Mouse (Mus musculus) neural tube, embryonic 15.5 days (tissue): ENCODE data around the gene Myo18b. TPM values are rescaled to one million over a fixed set of nuclear protein-coding genes. Genes with fewer than 3 reads are reported as not detected.
A peak's percentile ranks its signal among the peaks of the same experiment; 100 is the strongest.

ENCODE experiments used
- ATAC-seq: fragments of 200-750 bp; cut with Nextera tagmentation; 2 replicates; pipeline ENCODE4 v1.8.0; 2017; ENCODE audit warnings: mild to moderate bottlenecking, moderate TSS enrichment, moderate library complexity; ENCODE audit not compliant: low FRiP score
- H3K27ac ChIP-seq: fragments of 300-500 bp; sonication (generic); replicated peaks from 2 replicates; pipeline ENCODE4 v1.5.1; 2015; ENCODE audit warnings: mild to moderate bottlenecking, inconsistent platforms
- H3K27me3 ChIP-seq: fragments of 300-500 bp; sonication (generic); replicated peaks from 2 replicates; pipeline ENCODE4 v1.6.1; 2015; ENCODE audit warnings: inconsistent platforms
- H3K36me3 ChIP-seq: fragments of 300-500 bp; sonication (generic); 2 replicates; pipeline ENCODE4 v1.6.1; 2015; ENCODE audit warnings: inconsistent platforms
- H3K4me1 ChIP-seq: fragments of 300-500 bp; sonication (generic); 2 replicates; pipeline ENCODE4 v1.6.1; 2015; ENCODE audit warnings: inconsistent platforms
- H3K4me2 ChIP-seq: fragments of 300-500 bp; sonication (generic); 2 replicates; pipeline ENCODE4 v1.6.1; 2015; ENCODE audit warnings: inconsistent platforms, mild to moderate bottlenecking, moderate library complexity
- H3K4me3 ChIP-seq: fragments of 300-500 bp; sonication (generic); replicated peaks from 2 replicates; pipeline ENCODE4 v1.5.1; 2015; ENCODE audit warnings: mild to moderate bottlenecking, inconsistent platforms
- H3K9ac ChIP-seq: fragments of 300-500 bp; sonication (generic); replicated peaks from 2 replicates; pipeline ENCODE4 v1.6.1; 2015; ENCODE audit warnings: mild to moderate bottlenecking, inconsistent platforms
- H3K9me3 ChIP-seq: fragments of 300-500 bp; sonication (generic); replicated peaks from 2 replicates; pipeline ENCODE4 v1.6.1; 2016; ENCODE audit warnings: inconsistent platforms
- WGBS: fragments of 180-500 bp; shearing (Covaris S2); methylation state at CpG from one replicate; pipeline ENCODE4 v1.1.7; 2015; ENCODE audit warnings: mixed read lengths; 5-methylcytosine and 5-hydroxymethylcytosine counted together
- polyA plus RNA-seq: library from polyadenylated mRNA; unstranded; fragments of >200 nt; fragmentation: Nextera tagmentation; extraction: Ambion mirVana; gene quantifications from 2 replicates; pipeline ENCODE4 v1.2.1, GENCODE M21; 2015

Gene Myo18b
- polyA plus RNA-seq, 1 experiment from 2014 or later, result 1.8 TPM

DNA sequence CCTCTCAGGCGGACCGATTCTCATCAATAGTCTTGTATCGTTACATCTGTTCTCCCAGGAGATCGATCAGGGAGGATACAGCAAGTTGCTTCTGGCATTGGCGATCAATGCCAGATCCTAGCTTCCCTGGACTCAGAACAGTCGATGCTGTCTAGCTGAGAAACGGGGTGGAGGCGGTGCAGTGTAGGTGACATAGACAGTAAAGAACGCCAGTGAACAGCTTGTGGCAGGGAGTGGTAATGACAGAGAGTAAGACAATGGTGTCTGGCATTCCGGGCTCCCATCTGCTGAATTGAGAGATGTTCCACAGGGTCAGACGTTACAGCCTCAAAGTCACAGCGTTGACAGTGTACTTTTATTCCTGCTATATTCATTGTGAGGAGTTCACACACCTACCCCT, 155.5 kb downstream of the Myo18b start:
- peaks cover 16% of the 10 kb centered on the region for H3K4me1 ChIP-seq
- WGBS, result 56% methylated on average over 12 of the region's 12 CpGs
- no peak overlapping the region for H3K4me3 ChIP-seq
- no peak overlapping the region for H3K27ac ChIP-seq
- no peaks in the 10 kb centered on the region for H3K9me3 ChIP-seq
- H3K36me3 ChIP-seq, result no peaks in the 10 kb centered on the region
- H3K9ac ChIP-seq, result no peak overlapping the region
- peak; percentile 67; the same call in 1 of the 2 replicates for ATAC-seq
- H3K4me2 ChIP-seq, result no peak overlapping the region
- H3K27me3 ChIP-seq, result no peaks in the 10 kb centered on the region

DNA sequence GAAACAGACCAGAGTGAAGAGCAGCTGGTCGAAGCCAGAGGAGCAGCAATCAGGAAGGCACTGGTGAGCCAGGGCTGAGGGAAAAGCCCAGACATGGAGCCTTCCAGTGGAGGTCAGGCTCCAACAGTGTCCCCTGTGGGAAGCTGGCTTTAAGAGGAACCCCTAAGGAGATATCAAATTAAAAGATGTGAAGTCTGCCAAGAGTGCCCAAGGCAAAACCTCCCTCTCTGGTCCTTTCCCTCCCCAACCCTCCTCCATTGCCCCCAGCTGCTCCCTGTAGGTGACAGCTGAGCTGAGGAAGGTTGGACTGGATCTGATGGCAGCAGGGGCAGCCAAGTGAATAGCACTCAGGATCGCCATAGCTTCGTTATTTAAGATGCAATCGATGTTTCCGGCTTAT, 161.1 kb downstream of the Myo18b start:
- no peak for ATAC-seq
- Histone ChIP-seq H3K9ac (no peak overlapping the region), H3K4me3 (no peak overlapping the region), H3K27ac (no peak overlapping the region), H3K4me1 (peaks cover 7% of the 10 kb centered on the region; the same call in 1 of the 2 replicates), H3K4me2 (no peak overlapping the region), H3K27me3 (no peaks in the 10 kb centered on the region), H3K36me3 (no peaks in the 10 kb centered on the region), H3K9me3 (no peaks in the 10 kb centered on the region)
- WGBS, result 53% methylated on average over 5 of the region's 5 CpGs

DNA sequence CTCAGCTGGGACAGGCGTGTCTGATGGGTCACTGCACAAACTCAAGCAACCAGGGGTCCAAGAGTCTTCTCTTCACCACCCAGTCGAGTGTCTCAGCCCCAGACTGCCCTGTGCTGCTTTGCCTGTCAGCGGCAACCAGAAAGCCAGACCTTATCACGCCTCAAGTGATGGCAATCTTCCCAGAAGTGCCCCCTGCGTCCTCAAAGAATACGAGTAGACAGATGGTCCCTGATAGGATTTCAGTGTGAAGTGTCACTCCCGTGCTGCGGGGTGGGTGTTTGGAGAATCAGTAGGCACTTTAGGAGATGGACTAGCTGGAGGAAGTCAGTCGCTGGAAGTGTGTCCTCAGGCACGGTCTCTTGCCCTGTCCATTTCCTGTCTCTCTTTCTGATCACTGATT, 165.6 kb downstream of the Myo18b start:
- 66% methylated on average over 10 of the region's 10 CpGs for WGBS
- Histone ChIP-seq H3K9me3 (no peaks in the 10 kb centered on the region), H3K36me3 (no peaks in the 10 kb centered on the region), H3K9ac (no peak overlapping the region), H3K4me2 (no peak overlapping the region), H3K4me3 (no peak overlapping the region), H3K27me3 (no peaks in the 10 kb centered on the region), H3K4me1 (peaks cover 18% of the 10 kb centered on the region), H3K27ac (no peak overlapping the region)
- ATAC-seq, result no peak

DNA sequence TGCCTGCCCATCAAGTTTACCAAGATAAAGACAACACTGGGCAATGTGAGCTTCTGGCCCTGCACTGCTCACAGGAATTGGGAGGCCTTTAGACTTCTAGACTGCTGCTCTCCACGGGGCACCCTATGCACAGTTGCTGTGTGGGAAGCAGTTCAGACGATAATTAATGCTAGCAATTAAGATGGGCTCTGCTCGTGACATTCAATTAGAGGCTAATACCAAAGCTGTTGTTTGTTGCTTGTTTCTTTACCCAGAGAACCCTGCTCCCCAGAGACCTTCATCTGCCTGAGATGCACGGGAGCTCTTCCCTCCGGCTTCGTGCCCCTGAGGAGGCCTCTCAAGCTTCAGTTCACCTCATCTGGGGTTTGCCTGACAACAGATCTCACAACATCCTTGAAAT, 167.7 kb downstream of the Myo18b start:
- Histone ChIP-seq H3K27ac (0 out of 2 replicates have a peak overlapping the region, but pooled peaks have one; percentile 18), H3K4me3 (no peak overlapping the region), H3K9me3 (no peaks in the 10 kb centered on the region), H3K4me2 (no peak overlapping the region), H3K4me1 (peaks cover 18% of the 10 kb centered on the region), H3K9ac (no peak overlapping the region), H3K27me3 (no peaks in the 10 kb centered on the region), H3K36me3 (no peaks in the 10 kb centered on the region)
- WGBS, result 31% methylated on average over 6 of the region's 6 CpGs
- ATAC-seq, result no peak; the same call in 1 of the 2 replicates

- Histone ChIP-seq H3K9ac (no peak overlapping the region), H3K4me1 (peaks cover 14% of the 10 kb centered on the region), H3K4me2 (no peak overlapping the region), H3K27me3 (0 out of 2 replicates have a peak, but pooled peaks cover 3% of the 10 kb centered on the region), H3K9me3 (no peaks in the 10 kb centered on the region), H3K4me3 (no peak overlapping the region), H3K27ac (peak overlapping the region; percentile 35), H3K36me3 (no peaks in the 10 kb centered on the region)
- 21% methylated on average over 12 of the region's 12 CpGs for WGBS
- no peak for ATAC-seq
Observed at GRCm38 (mm10) chr5:112718655-112719306, 177.4 kb downstream of the Myo18b start.

DNA sequence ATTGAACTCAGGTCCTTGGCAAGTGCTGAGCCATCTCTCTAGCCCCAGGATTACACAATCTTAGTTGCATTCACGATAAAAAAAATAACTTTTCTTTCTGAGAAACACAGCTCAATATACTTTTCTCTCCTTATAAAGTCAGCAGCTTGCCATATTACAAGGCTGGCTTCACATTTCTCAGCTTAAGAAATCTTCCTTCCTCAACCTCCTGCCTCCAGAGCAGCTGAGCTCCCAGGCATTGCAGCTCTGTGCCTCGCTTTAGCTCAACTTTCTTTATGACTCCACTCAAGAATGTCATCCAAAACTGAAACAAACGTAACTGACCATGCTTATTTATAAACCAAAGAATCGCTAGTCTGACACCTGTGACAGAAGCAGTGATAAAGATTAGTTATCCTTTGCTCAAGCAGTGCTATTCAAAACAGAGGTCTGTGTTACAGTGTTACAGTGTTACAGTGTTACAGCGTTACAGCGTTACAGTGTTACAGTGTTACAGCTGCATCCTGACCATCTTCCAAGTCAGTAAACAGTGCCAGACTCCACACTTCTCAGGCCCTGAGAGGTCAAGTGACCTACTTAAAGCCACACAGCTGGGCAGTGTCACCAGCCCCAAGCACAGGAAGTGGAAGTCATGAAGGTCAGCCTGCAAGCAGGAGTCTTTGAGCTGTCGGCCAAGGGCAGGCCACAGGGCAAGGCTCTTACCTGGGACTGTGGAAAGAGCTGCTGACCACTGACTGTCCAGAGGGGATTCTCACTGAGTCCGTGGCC, 181.3 kb downstream of the Myo18b start:
- no peaks in the 10 kb centered on the region for H3K36me3 ChIP-seq
- no peak for ATAC-seq
- H3K27ac ChIP-seq, result no peak overlapping the region
- H3K9ac ChIP-seq, result no peak overlapping the region
- H3K4me2 ChIP-seq, result no peak overlapping the region
- 71% methylated on average over 8 of the region's 8 CpGs for WGBS
- no peak overlapping the region for H3K4me3 ChIP-seq
- 0 out of 2 replicates have a peak, but pooled peaks cover 3% of the 10 kb centered on the region for H3K27me3 ChIP-seq
- peaks cover 14% of the 10 kb centered on the region for H3K4me1 ChIP-seq
- H3K9me3 ChIP-seq, result no peaks in the 10 kb centered on the region

GRCm38 (mm10) chr5:112709831-112710230, 186.3 kb downstream of the Myo18b start:
- H3K4me2 ChIP-seq, result no peak overlapping the region
- no peak overlapping the region for H3K27ac ChIP-seq
- H3K27me3 ChIP-seq, result no peaks in the 10 kb centered on the region
- ATAC-seq, result no peak
- H3K36me3 ChIP-seq, result no peaks in the 10 kb centered on the region
- no peaks in the 10 kb centered on the region for H3K4me1 ChIP-seq
- H3K4me3 ChIP-seq, result no peak overlapping the region
- no peaks in the 10 kb centered on the region for H3K9me3 ChIP-seq
- no peak overlapping the region for H3K9ac ChIP-seq

DNA sequence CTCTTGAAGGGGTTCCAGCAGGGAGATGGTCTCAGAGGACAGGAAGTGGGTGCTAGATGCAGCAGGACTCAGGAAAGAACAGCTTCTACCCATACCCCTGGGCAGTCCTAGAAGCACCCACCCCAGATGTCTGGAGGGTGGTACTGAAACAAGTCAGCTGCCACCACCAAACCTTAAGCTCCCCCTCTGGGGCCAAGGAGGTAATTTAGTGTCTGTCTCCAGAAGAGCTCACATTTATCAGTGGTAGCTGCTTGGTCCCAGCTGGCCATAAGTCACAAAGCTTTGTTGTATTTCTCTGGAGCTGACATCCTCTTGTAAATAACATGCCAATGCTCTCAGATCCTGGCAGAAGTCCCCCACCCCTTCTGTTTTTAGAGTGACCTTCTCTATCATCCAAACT, 187.7 kb downstream of the Myo18b start:
- Histone ChIP-seq H3K4me2 (no peak overlapping the region), H3K4me3 (no peak overlapping the region), H3K4me1 (no peaks in the 10 kb centered on the region), H3K27ac (no peak overlapping the region), H3K9me3 (no peaks in the 10 kb centered on the region), H3K36me3 (no peaks in the 10 kb centered on the region), H3K27me3 (no peaks in the 10 kb centered on the region), H3K9ac (no peak overlapping the region)
- no peak for ATAC-seq

DNA sequence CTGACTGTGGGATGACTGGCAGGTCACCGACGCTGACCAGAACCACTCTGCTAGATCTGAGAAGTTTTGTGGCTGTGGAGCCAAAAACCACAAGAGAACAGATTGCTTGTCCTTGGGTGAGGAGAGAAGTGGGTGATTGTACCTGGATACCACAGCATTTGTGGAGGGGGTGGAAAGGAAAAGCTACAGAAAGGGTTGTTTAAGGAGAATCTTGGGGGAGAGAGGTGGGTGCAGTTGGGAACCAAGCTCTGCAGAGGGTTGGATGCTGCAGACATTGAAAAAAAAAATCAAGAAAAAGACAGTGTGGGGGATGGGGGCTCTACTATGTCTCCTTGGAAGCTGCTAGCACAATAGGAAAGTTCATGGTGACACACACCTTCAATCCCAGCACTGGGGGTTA, 188.7 kb downstream of the Myo18b start:
- no peaks in the 10 kb centered on the region for H3K27me3 ChIP-seq
- no peak overlapping the region for H3K4me3 ChIP-seq
- H3K9ac ChIP-seq, result no peak overlapping the region
- no peaks in the 10 kb centered on the region for H3K9me3 ChIP-seq
- WGBS, result 90% methylated on average over 2 of the region's 2 CpGs
- no peak overlapping the region for H3K27ac ChIP-seq
- no peak overlapping the region for H3K4me2 ChIP-seq
- H3K36me3 ChIP-seq, result no peaks in the 10 kb centered on the region
- no peaks in the 10 kb centered on the region for H3K4me1 ChIP-seq
- no peak for ATAC-seq

DNA sequence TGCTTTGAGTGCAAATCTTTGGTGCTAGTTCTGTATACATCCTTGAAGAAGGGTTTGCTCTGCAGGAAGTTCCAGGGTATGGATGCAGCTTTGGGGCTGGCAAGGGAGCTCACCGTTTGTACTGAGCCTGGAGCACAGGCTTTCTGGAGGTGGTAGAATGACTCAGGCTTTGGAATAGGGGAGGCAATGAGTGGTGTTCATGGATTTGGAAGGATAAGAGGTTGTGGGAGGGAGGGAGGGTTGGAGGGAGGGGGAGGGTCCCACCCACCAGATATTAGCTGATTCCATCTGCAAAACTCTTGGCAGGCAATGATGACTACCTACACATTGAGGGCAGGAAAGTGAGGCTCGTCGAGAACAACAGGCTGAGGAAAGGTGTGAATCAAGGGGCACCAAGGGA, 195.4 kb downstream of the Myo18b start:
- 78% methylated on average over 3 of the region's 3 CpGs for WGBS
- Histone ChIP-seq H3K4me1 (0 out of 2 replicates have a peak, but pooled peaks cover under 1% of the 10 kb centered on the region), H3K27ac (no peak overlapping the region), H3K4me2 (no peak overlapping the region), H3K36me3 (no peaks in the 10 kb centered on the region), H3K4me3 (no peak overlapping the region), H3K27me3 (no peaks in the 10 kb centered on the region), H3K9ac (no peak overlapping the region), H3K9me3 (no peaks in the 10 kb centered on the region)
- ATAC-seq, result no peak

GRCm38 (mm10) chr5:112696683-112697082, 199.5 kb downstream of the Myo18b start:
- 79% methylated on average over 4 of the region's 4 CpGs for WGBS
- Histone ChIP-seq H3K9ac (no peak overlapping the region), H3K27ac (no peak overlapping the region), H3K4me2 (no peak overlapping the region), H3K4me1 (peaks cover 21% of the 10 kb centered on the region), H3K36me3 (no peaks in the 10 kb centered on the region), H3K27me3 (no peaks in the 10 kb centered on the region), H3K9me3 (no peaks in the 10 kb centered on the region), H3K4me3 (no peak overlapping the region)
- ATAC-seq, result no peak

GRCm38 (mm10) chr5:112695254-112695711, 200.9 kb downstream of the Myo18b start:
- Histone ChIP-seq H3K4me1 (peaks cover 26% of the 10 kb centered on the region), H3K9me3 (no peaks in the 10 kb centered on the region), H3K4me2 (no peak overlapping the region), H3K27ac (no peak overlapping the region), H3K36me3 (no peaks in the 10 kb centered on the region), H3K4me3 (no peak overlapping the region), H3K27me3 (no peaks in the 10 kb centered on the region), H3K9ac (no peak overlapping the region)
- ATAC-seq, result no peak
- WGBS, result 52% methylated on average over 7 of the region's 7 CpGs
